Mouse (Mus musculus) heart, postnatal 36 days (tissue): ENCODE results near the gene Tpcn1. TPM values are rescaled to one million over a fixed set of nuclear protein-coding genes. Genes with fewer than 3 reads are reported as not detected.
A peak's percentile ranks its signal among the peaks of the same experiment; 100 is the strongest.

Experiments
- DNase-seq, 2 experiments: peaks; one replicate each; pipeline ENCODE4 v3.0.0; 2021 to 2022
- intact Hi-C: fragments of 180-260 bp; cut with DNase I; formaldehyde crosslinking; loops from one replicate; pipeline ENCODE4 v1.15.1; 2025
- total RNA-seq, 2 experiments: library from RNA; stranded (reverse); gene quantifications; 2 replicates each; pipeline ENCODE4 v1.2.3; 2021

The Tpcn1 gene
- 10 to 100 TPM; 32.5 to 36.0 TPM for total RNA-seq

- peak; percentile 98 for DNase-seq
- intact Hi-C loops = loop anchor here (2.0 kb wide), 1 partner anchor 78 kb away; the partner anchor contains the start of gene Slc8b1
These were observed at the start of gene Tpcn1, which contains the start of gene Iqcd for GRCm38 (mm10) chr5:120588569-120589094. Gene Tpcn1, minus strand, starts transcription at chr5:120588673. Gene Iqcd, plus strand, starts transcription at chr5:120589016.

DNA sequence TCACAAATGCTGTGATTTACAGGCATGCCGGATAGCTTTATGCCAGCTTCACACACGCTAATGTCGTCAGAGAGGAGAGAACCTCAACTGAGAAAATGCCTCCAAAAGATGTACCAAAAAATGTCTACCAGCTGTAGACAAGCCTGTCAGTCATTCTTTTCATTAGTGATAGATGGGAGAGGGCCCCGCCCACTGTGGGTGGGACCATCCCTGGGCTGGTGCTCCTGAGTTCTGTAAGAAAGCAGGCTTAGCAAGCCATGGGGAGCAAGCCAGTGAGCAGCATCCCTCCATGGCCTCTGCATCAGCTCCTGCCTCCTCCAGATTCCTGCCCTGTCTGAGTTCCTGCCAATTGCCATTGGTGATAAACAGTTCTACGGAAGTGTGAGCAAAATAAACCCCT is 47.2 kb upstream of the Tpcn1 start:
- DNase-seq = no peak
- intact Hi-C loops = no loop called here

GRCm38 (mm10) chr5:120634860-120635259 is 46.4 kb upstream of the Tpcn1 start:
- no peak for DNase-seq
- intact Hi-C loops = no loop called here

DNA sequence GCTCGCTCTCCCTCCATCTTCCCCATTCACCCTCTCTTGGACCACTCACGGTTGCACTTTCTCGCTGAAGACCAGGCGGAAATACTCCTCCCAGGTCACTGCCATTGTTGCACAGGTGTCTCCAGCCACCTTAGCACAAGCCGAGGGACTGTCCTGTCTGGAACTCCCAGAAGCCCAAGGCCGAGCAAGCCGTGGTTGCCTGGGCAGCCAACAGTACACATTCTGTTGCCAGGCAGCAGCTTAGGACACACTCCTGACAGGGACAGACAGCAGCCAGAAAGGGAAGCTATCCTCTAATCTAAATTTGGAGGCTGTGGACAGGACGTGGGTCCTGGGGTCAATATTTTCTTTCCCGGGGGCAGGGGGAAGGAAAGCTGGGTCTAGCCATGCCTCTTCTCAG is 45.7 kb upstream of the Tpcn1 start, which contains the start of gene Cfap73:
Cfap73 (minus strand) TSS at position 105 of the 400 bp plus-strand sequence.
- DNase-seq = no peak
- intact Hi-C loops = no loop called here

- no peak for DNase-seq
- intact Hi-C loops = no loop called here
These were observed 43.4 kb upstream of the Tpcn1 start for GRCm38 (mm10) chr5:120631892-120632291.

DNA sequence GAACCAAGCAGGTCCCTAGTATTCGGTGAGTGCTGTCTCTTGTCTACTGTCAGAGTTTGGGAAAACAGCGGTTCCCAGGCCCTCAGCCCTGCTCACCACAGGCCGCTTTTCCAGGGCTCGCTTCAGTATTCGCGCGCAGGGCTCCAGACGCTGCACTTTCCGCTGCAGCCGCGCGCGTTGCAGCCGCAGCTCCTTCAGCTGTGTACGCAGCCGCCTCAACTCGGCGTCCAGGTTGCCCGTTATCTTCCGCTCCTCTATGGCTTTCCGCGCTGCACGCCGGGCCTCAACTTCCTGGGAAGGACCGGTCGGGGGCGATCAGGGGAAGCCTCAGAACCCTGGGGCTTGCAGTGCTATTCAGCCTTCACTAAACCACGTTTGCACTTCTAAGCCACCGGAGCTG is 42.7 kb upstream of the Tpcn1 start:
- no peak for DNase-seq
- intact Hi-C loops = no loop called here

- intact Hi-C loops = no loop called here
- DNase-seq = peak in 1 of 2 experiments; percentile 35
These were observed 40.2 kb upstream of the Tpcn1 start for GRCm38 (mm10) chr5:120628624-120629023.

DNA sequence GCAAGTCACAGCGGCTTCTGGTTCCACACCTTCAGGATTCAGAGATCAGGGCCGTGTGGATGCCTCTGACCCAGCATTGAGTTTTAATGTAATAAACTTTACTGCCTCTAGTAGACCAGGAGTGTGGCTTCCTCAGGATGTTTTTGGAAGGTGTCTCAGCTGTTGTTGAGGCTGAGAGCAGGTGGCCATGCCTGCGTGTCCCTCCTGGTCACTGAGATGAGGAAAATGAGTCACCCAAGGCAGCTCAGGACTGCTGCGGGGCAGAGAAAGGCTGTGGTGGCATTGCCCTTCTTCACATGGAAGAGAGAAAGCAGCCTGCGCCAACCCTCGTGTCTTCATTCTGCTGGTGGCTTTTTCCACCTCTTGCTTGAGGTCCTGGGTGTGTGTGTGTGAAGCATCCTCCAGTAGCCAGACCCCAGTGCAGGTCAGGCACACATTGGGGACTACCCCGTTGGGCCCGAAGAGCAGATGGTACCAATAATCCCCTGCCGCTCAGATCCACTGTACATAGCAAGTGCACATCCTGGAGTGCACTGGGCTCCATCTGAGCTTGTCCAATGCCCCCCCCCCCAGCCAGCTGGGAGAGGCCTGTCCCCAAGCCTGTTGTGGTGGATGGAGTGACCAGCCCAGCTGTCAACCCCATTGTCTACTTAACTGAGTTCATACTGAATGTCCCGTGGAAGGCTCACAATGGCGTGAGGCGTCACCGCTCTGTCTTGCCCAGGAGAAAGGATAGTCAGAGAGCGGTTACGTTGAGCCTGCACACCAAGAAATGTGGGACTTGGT is 39.2 kb upstream of the Tpcn1 start:
- DNase-seq = no peak
- intact Hi-C loops = no loop called here

- intact Hi-C loops = no loop called here
These were observed 37.9 kb upstream of the Tpcn1 start for GRCm38 (mm10) chr5:120626399-120626798.

GRCm38 (mm10) chr5:120624427-120624826 is 36.0 kb upstream of the Tpcn1 start:
- intact Hi-C loops = no loop called here
- no peak for DNase-seq

More at GRCm38 (mm10) chr5:120626399-120626798, 37.9 kb upstream of the Tpcn1 start:
- DNase-seq = no peak

- DNase-seq = no peak
- intact Hi-C loops = no loop called here
These were observed 33.9 kb upstream of the Tpcn1 start for GRCm38 (mm10) chr5:120622198-120622851.

DNA sequence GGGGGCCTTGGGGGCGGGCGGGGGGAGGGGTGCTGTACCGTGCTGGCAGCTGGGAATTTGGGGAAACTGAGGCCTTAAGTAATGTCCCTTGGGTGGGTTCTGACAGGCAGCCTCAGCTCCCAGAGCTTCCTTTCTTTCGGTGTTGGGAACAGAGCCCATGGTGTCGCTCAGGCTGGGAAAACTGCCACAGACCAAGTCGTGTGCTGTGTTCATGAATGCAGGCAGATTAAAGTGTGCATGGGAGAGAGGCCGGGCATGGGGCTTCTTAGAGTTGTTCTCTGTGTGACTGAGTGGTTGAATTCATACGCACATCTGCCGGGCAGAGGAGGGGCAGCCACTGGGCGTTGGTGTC is 33.3 kb upstream of the Tpcn1 start:
- intact Hi-C loops = no loop called here

GRCm38 (mm10) chr5:120621078-120621765 is 32.7 kb upstream of the Tpcn1 start:
- DNase-seq = no peak
- intact Hi-C loops = no loop called here

More for the DNA sequence above, 33.3 kb upstream of the Tpcn1 start:
- DNase-seq = no peak

DNA sequence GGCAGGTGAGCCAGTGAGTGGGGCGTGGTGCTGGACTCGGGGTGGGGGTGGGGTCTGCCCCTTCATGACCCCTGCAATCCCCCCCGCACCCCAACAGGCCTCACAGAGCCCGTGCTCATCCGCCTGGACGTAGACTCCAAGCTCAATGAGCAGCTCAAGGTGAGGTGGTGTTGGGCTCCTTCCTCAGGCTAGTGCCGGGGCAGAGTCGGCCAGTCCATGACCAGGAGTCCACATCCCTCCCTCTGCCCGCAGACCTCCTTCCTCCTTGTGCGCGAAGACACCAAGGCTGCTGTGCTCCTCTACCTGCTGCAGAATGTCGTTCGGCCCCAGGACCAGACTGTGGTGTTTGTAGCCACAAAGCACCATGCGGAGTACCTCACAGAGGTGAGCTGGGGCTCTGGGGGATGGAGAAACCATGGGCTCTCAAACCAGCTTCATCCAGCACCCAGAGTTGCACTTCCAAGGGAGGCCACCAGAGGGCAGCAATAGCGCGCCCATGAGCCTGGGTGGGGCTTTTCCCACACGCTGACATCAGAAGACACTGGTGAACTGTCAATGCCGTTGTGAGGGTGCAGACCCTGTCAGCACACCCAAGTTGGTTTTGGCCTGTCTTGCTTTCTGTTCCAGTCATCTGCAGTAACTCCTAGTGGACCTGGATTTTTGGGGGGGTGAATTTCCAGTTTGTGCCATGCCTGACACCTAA is 32.1 kb upstream of the Tpcn1 start:
- DNase-seq = peak; percentile 79 to 88
- intact Hi-C loops = loop anchor here (1.0 kb wide), 1 partner anchor 53 kb away; no protein-coding TSS in a partner anchor

GRCm38 (mm10) chr5:120619201-120619600 is 30.7 kb upstream of the Tpcn1 start:
- intact Hi-C loops = loop anchor here (1.0 kb wide), 1 partner anchor 127 kb away; no protein-coding TSS in a partner anchor
- DNase-seq = peak; percentile 56 to 76

DNA sequence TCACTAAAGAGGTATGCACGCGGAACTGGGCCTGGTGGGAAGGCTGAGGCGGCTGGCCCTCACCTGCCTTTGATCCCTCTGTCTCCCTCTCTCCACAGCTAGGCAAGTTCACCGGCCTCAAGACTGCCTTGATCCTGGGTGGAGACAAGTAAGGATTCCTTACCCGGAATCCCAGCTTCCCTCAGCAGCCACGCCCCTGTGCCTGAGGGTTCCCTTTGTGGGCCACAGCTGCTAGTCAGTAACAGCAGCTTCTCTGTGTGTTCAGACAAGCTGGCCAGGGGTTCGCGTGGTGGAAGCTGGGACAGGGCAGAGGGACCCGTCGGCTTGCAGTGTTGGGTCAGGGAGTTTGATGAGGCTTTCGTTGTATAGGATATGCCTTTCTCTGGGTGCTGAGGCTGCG is 30.3 kb upstream of the Tpcn1 start:
- no peak for DNase-seq
- intact Hi-C loops = loop anchor here (1.0 kb wide), 1 partner anchor 128 kb away; no protein-coding TSS in a partner anchor

DNA sequence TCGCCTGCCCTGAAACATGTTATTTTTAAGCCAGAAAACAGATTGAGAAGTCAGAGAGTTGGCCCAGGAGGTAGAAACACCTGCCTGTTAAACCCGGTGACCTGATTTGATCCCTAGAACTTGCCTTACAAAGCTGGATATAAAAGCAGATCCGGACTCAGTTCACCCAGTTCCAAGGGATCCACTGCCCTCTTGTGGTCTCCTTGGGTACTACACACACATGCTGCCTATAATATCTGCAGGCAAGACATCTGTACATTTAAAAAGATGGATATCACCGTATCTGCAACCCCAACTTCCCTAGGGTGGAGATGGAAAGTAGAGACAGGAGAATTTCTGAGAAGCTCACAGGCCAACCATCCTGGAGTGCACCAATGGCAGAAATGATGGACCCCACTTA is 27.4 kb upstream of the Tpcn1 start:
- DNase-seq = no peak
- intact Hi-C loops = no loop called here

- intact Hi-C loops = no loop called here
- DNase-seq = peak; percentile 99 to 100
These were observed 24.5 kb upstream of the Tpcn1 start for GRCm38 (mm10) chr5:120612822-120613604.

GRCm38 (mm10) chr5:120612442-120612821 is 24.0 kb upstream of the Tpcn1 start, which contains the start of the genes Rita1 and Ddx54:
Gene Rita1, minus strand, starts transcription at chr5:120612589.
Gene Ddx54, plus strand, starts transcription at chr5:120612739.
- DNase-seq = peak; percentile 97 to 99
- intact Hi-C loops = no loop called here
